In the genomic region with DNA sequence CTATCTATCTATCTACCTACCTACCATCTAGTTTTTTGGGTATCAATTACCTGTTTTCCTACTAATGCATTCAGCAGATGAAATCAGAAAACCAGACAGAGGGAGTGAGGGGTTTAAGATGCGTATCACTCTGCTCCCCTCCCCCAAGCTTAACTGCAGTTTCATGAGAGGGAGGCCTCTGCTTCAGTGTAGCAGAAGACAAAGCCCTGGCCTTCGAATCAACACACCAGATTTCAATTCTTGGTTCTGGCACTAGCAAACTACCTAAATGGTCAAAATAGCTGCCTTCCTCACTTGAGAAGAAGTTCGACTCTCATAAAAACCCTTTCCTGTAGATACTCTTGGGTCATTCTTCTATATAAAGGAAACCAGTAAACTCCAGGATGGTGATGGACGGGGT, we compare ENCODE assay signal across 8 mouse cellular contexts. TPM values are rescaled to one million over a fixed set of nuclear protein-coding genes. Genes with fewer than 3 reads are reported as not detected.
A peak's percentile ranks its signal among the peaks of the same experiment; 100 is the strongest.
DNase-seq lines count a peak whose midpoint lies in the region; ATAC-seq lines count a peak whose summit lies in the region.

No protein-coding gene starts in this region.

- peak overlapping the region; percentile 62 for H3K4me2 ChIP-seq in neural tube, embryonic 11.5 days (ENCODE audit: low read depth)
- H3K4me2 ChIP-seq in forebrain, embryonic 11.5 days (ENCODE audit: low read depth, low read length, severe bottlenecking) = peak overlapping the region; percentile 47
- peak overlapping the region; percentile 65 for H3K4me2 ChIP-seq in limb, embryonic 15.5 days
- H3K4me2 ChIP-seq in stomach, embryonic 15.5 days = peak overlapping the region; percentile 64

- peaks cover 29% of the 10 kb centered on the region for H3K36me3 ChIP-seq in neural tube, embryonic 11.5 days (ENCODE audit: control insufficient read depth, insufficient read depth, low read length)
- H3K36me3 ChIP-seq in forebrain, embryonic 11.5 days (ENCODE audit: control insufficient read depth, insufficient read depth, low read length) = peaks cover 24% of the 10 kb centered on the region
- H3K36me3 ChIP-seq in limb, embryonic 15.5 days = peaks cover 43% of the 10 kb centered on the region
- peaks cover 29% of the 10 kb centered on the region for H3K36me3 ChIP-seq in stomach, embryonic 15.5 days

- no peaks in the 10 kb centered on the region for H3K9me3 ChIP-seq in neural tube, embryonic 11.5 days (ENCODE audit: control insufficient read depth, low read length)
- no peaks in the 10 kb centered on the region for H3K9me3 ChIP-seq in forebrain, embryonic 11.5 days (ENCODE audit: control insufficient read depth, low read length)
- H3K9me3 ChIP-seq in limb, embryonic 15.5 days = no peaks in the 10 kb centered on the region
- no peaks in the 10 kb centered on the region for H3K9me3 ChIP-seq in stomach, embryonic 15.5 days

- peak overlapping the region; percentile 79 for H3K4me3 ChIP-seq in neural tube, embryonic 11.5 days (ENCODE audit: low read depth, low read length)
- H3K4me3 ChIP-seq in forebrain, embryonic 11.5 days (ENCODE audit: low read depth, low read length) = peak overlapping the region; percentile 81
- peak overlapping the region; percentile 81 for H3K4me3 ChIP-seq in limb, embryonic 15.5 days
- H3K4me3 ChIP-seq in stomach, embryonic 15.5 days (replicated peaks) = peak overlapping the region; percentile 60

- peak overlapping the region; percentile 82 for H3K27ac ChIP-seq in neural tube, embryonic 11.5 days (ENCODE audit: low read depth, low read length)
- H3K27ac ChIP-seq in forebrain, embryonic 11.5 days (ENCODE audit: low read depth, low read length) = peak overlapping the region; percentile 96
- peak overlapping the region; percentile 82; the same call in 1 of the 2 replicates for H3K27ac ChIP-seq in limb, embryonic 15.5 days
- H3K27ac ChIP-seq in stomach, embryonic 15.5 days = peak overlapping the region; percentile 81; the same call in 1 of the 2 replicates

- H3K27me3 ChIP-seq in neural tube, embryonic 11.5 days (ENCODE audit: control insufficient read depth, insufficient read depth, low read length) = no peaks in the 10 kb centered on the region
- no peaks in the 10 kb centered on the region for H3K27me3 ChIP-seq in forebrain, embryonic 11.5 days (ENCODE audit: control insufficient read depth, insufficient read depth, low read length)
- H3K27me3 ChIP-seq in limb, embryonic 15.5 days = no peaks in the 10 kb centered on the region
- no peaks in the 10 kb centered on the region for H3K27me3 ChIP-seq in stomach, embryonic 15.5 days (replicated peaks)

- H3K9ac ChIP-seq in neural tube, embryonic 11.5 days (ENCODE audit: low read length) = peak overlapping the region; percentile 88
- H3K9ac ChIP-seq in forebrain, embryonic 11.5 days (ENCODE audit: low read length) = peak overlapping the region; percentile 97
- peak overlapping the region; percentile 79; the same call in 1 of the 2 replicates for H3K9ac ChIP-seq in limb, embryonic 15.5 days
- peak overlapping the region; percentile 59; the same call in 1 of the 2 replicates for H3K9ac ChIP-seq in stomach, embryonic 15.5 days

- no peak for DNase-seq in neural tube, embryonic 11.5 days (ENCODE audit: low spot score)
- DNase-seq in neural tube, embryonic 10.5 days (ENCODE audit: extremely low spot score, low spot score) = no peak
- no peak for DNase-seq in forebrain, embryonic 11.5 days (ENCODE audit: low spot score)
- DNase-seq in right cerebral cortex, postnatal 10 days (ENCODE audit: low spot score in 2 of 2) = no peak
- no peak for DNase-seq in thymus, adult 18-20 months
- no peak for DNase-seq in lung, adult 18-20 months

- no peak; the same call in 1 of the 2 replicates for ATAC-seq in neural tube, embryonic 11.5 days (ENCODE audit: insufficient read depth, low FRiP score, low TSS enrichment)
- ATAC-seq in forebrain, embryonic 11.5 days (replicated peaks; ENCODE audit: low FRiP score) = no peak
- ATAC-seq in limb, embryonic 15.5 days (ENCODE audit: insufficient number of reproducible peaks, low FRiP score, low TSS enrichment, low read depth) = no peak
- ATAC-seq in stomach, embryonic 15.5 days (ENCODE audit: insufficient read depth, low FRiP score, low read depth) = no peak

- peaks cover 5% of the 10 kb centered on the region for H3K4me1 ChIP-seq in neural tube, embryonic 11.5 days (ENCODE audit: control insufficient read depth, insufficient read depth, low read length)
- H3K4me1 ChIP-seq in forebrain, embryonic 11.5 days (replicated peaks; ENCODE audit: control insufficient read depth, insufficient read depth, low read length) = peaks cover 9% of the 10 kb centered on the region; the same call in 1 of the 2 replicates
- peaks cover 9% of the 10 kb centered on the region for H3K4me1 ChIP-seq in limb, embryonic 15.5 days
- H3K4me1 ChIP-seq in stomach, embryonic 15.5 days = peaks cover 5% of the 10 kb centered on the region

- WGBS in neural tube, embryonic 11.5 days = 10% methylated on average over 4 of the region's 4 CpGs
- 4% methylated on average over 4 of the region's 4 CpGs for WGBS in forebrain, embryonic 11.5 days
- 7% methylated on average over 4 of the region's 4 CpGs for WGBS in limb, embryonic 15.5 days
- 8% methylated on average over 4 of the region's 4 CpGs for WGBS in stomach, embryonic 15.5 days

RNA-seq across cellular contexts. Expression of a gene that starts 0.7 kb away (rescaled TPM):
- polyA plus RNA-seq in neural tube, embryonic 11.5 days (2014; fragmentation: Nextera tagmentation; extraction: Ambion mirVana) = 22.2 and 23.0 TPM in 2 replicates
- 23.7 and 23.8 TPM in 2 replicates for polyA plus RNA-seq in forebrain, embryonic 11.5 days (2014; fragmentation: Nextera tagmentation; extraction: Ambion mirVana)
- polyA plus RNA-seq in limb, embryonic 15.5 days (2015; fragmentation: Nextera tagmentation; extraction: Ambion mirVana) = 5.1 and 6.6 TPM in 2 replicates
- polyA plus RNA-seq in stomach, embryonic 15.5 days (2015; fragmentation: Nextera tagmentation; extraction: Ambion mirVana) = 5.6 TPM in 2 replicates

RNA-seq across cellular contexts. Expression of a gene that starts 12.8 kb away (rescaled TPM):
- not detected in 2 replicates for polyA plus RNA-seq in neural tube, embryonic 11.5 days (2014; fragmentation: Nextera tagmentation; extraction: Ambion mirVana)
- 0.07 and 0.09 TPM in 2 replicates for polyA plus RNA-seq in forebrain, embryonic 11.5 days (2014; fragmentation: Nextera tagmentation; extraction: Ambion mirVana)
- 0.27 and 0.79 TPM in 2 replicates for polyA plus RNA-seq in limb, embryonic 15.5 days (2015; fragmentation: Nextera tagmentation; extraction: Ambion mirVana)
- polyA plus RNA-seq in stomach, embryonic 15.5 days (2015; fragmentation: Nextera tagmentation; extraction: Ambion mirVana) = 0.37 and 0.59 TPM in 2 replicates

RNA-seq across cellular contexts. Expression of a gene that starts 18.8 kb away (rescaled TPM):
- polyA plus RNA-seq in neural tube, embryonic 11.5 days (2014; fragmentation: Nextera tagmentation; extraction: Ambion mirVana) = 5.1 and 6.1 TPM in 2 replicates
- polyA plus RNA-seq in forebrain, embryonic 11.5 days (2014; fragmentation: Nextera tagmentation; extraction: Ambion mirVana) = 4.7 and 5.8 TPM in 2 replicates
- 0.30 and 0.58 TPM in 2 replicates for polyA plus RNA-seq in limb, embryonic 15.5 days (2015; fragmentation: Nextera tagmentation; extraction: Ambion mirVana)
- polyA plus RNA-seq in stomach, embryonic 15.5 days (2015; fragmentation: Nextera tagmentation; extraction: Ambion mirVana) = 0.64 and 0.66 TPM in 2 replicates
